Mouse (Mus musculus): ENCODE measurements around the gene 4933424G06Rik.

- TF ChIP-seq POLR2A (IDR thresholded peaks at IDR 0.05; ENCODE audit: insufficient read depth, low read depth, low read length) (no peak), CTCF (IDR thresholded peaks at IDR 0.05; ENCODE audit: insufficient read depth, low read depth, low read length) (no peak)
Measured at GRCm38 (mm10) chr1:36743046-36743445, 33.1 kb downstream of the 4933424G06Rik start.

Measured in olfactory bulb, adult 2 months (tissue).